Mouse (Mus musculus): ENCODE results near the gene Wdtc1. TPM values are rescaled to one million over a fixed set of nuclear protein-coding genes. Genes with fewer than 3 reads are reported as not detected.

The Wdtc1 gene
- polyA plus RNA-seq, 1 experiment: 31.8 TPM

GRCm38 (mm10) chr4:133375812-133376577 is 22.7 kb upstream of the Wdtc1 start:
- no peak for DNase-seq (ENCODE audit: low read depth)

- DNase-seq (ENCODE audit: low read depth): no peak
Measured at GRCm38 (mm10) chr4:133374011-133374410, 20.7 kb upstream of the Wdtc1 start.

- no peak for DNase-seq (ENCODE audit: low read depth)
Measured at GRCm38 (mm10) chr4:133372278-133372665, 19.0 kb upstream of the Wdtc1 start.

- no peak for DNase-seq (ENCODE audit: low read depth)
Measured at GRCm38 (mm10) chr4:133371621-133372277, 18.5 kb upstream of the Wdtc1 start.

GRCm38 (mm10) chr4:133370298-133371274 is 17.3 kb upstream of the Wdtc1 start:
- DNase-seq (ENCODE audit: low read depth): no peak

- DNase-seq (ENCODE audit: low read depth): no peak
Measured at GRCm38 (mm10) chr4:133369553-133370297, 16.4 kb upstream of the Wdtc1 start, which contains the start of gene Slc9a1. Gene Slc9a1 (plus strand): TSS chr4:133369706.

GRCm38 (mm10) chr4:133354641-133355040 is 1.4 kb upstream of the Wdtc1 start:
- DNase-seq (ENCODE audit: low read depth): no peak

- no peak for DNase-seq (ENCODE audit: low read depth)
Measured at GRCm38 (mm10) chr4:133352797-133353196, 484 bp downstream of the Wdtc1 start.

GRCm38 (mm10) chr4:133348051-133348775 is 5.1 kb downstream of the Wdtc1 start:
- no peak for DNase-seq (ENCODE audit: low read depth)

- no peak for DNase-seq (ENCODE audit: low read depth)
Measured at GRCm38 (mm10) chr4:133347624-133348023, 5.7 kb downstream of the Wdtc1 start.

GRCm38 (mm10) chr4:133346577-133346976 is 6.7 kb downstream of the Wdtc1 start:
- no peak for DNase-seq (ENCODE audit: low read depth)

- no peak for DNase-seq (ENCODE audit: low read depth)
Measured at GRCm38 (mm10) chr4:133345702-133346101, 7.6 kb downstream of the Wdtc1 start.

GRCm38 (mm10) chr4:133344112-133344511 is 9.2 kb downstream of the Wdtc1 start:
- DNase-seq (ENCODE audit: low read depth): no peak

- no peak for DNase-seq (ENCODE audit: low read depth)
Measured at GRCm38 (mm10) chr4:133340217-133340616, 13.1 kb downstream of the Wdtc1 start.

- no peak for DNase-seq (ENCODE audit: low read depth)
Measured at GRCm38 (mm10) chr4:133339148-133339749, 14.0 kb downstream of the Wdtc1 start.

GRCm38 (mm10) chr4:133338521-133339095 is 14.7 kb downstream of the Wdtc1 start:
- no peak for DNase-seq (ENCODE audit: low read depth)

GRCm38 (mm10) chr4:133337833-133338520 is 15.3 kb downstream of the Wdtc1 start:
- no peak for DNase-seq (ENCODE audit: low read depth)

GRCm38 (mm10) chr4:133333306-133333705 is 20.0 kb downstream of the Wdtc1 start:
- DNase-seq (ENCODE audit: low read depth): no peak

GRCm38 (mm10) chr4:133330296-133330695 is 23.0 kb downstream of the Wdtc1 start:
- DNase-seq (ENCODE audit: low read depth): no peak
